Mouse (Mus musculus): Measurements from ENCODE around the gene Rgs18. TPM values are rescaled to one million over a fixed set of nuclear protein-coding genes. Genes with fewer than 3 reads are reported as not detected.

The Rgs18 gene
- polyA plus RNA-seq, 1 experiment from 2014 or later: 0.29 TPM

Other genes with a start within 250 kb of the Rgs18 start
- gene Rgs21, start 207.8 kb downstream of the Rgs18 start, polyA plus RNA-seq (2015; fragmentation: Nextera tagmentation; extraction: Ambion mirVana): not detected in 2 replicates

Measured in hindbrain, embryonic 16.5 days (tissue).